Mouse (Mus musculus) heart, adult 18-20 months (tissue): ENCODE measurements around the gene Gucd1. TPM values are rescaled to one million over a fixed set of nuclear protein-coding genes. Genes with fewer than 3 reads are reported as not detected.
A peak's percentile ranks its signal among the peaks of the same experiment; 100 is the strongest.
"Not testable (repeated sequence)": the region's sequence is repeated elsewhere in the genome, so short reads cannot be mapped to it uniquely, and the experiment has no call there.

Experiments used
- DNase-seq, 2 experiments: peaks; one replicate each; pipeline ENCODE4 v3.0.0; 2021 to 2022; ENCODE audit warnings: mixed read lengths in 1 of 2
- total RNA-seq, 2 experiments: library from RNA; stranded (reverse); gene quantifications; 2 replicates each; pipeline ENCODE4 v1.2.3; 2021

The Gucd1 gene
- total RNA-seq, 2 experiments from 2014 or later = 33.0 to 36.8 TPM

GRCm38 (mm10) chr10:75536123-75536522, 18.4 kb upstream of the Gucd1 start:
- DNase-seq = no peak

GRCm38 (mm10) chr10:75535423-75535822, 17.7 kb upstream of the Gucd1 start:
- DNase-seq = peak; percentile 61 to 68

GRCm38 (mm10) chr10:75534934-75535333, 17.2 kb upstream of the Gucd1 start:
- peak; percentile 71 to 75 for DNase-seq

GRCm38 (mm10) chr10:75534216-75534615, 16.4 kb upstream of the Gucd1 start:
- DNase-seq = no peak

GRCm38 (mm10) chr10:75531532-75532090, 13.8 kb upstream of the Gucd1 start:
- no peak for DNase-seq

- DNase-seq = no peak
These were observed 12.6 kb upstream of the Gucd1 start for GRCm38 (mm10) chr10:75530322-75530721.

- DNase-seq = not testable (repeated sequence)
These were observed 7.7 kb upstream of the Gucd1 start for GRCm38 (mm10) chr10:75525450-75525849.

- no peak for DNase-seq
These were observed 3.9 kb upstream of the Gucd1 start for GRCm38 (mm10) chr10:75521643-75522042.

- DNase-seq = no peak
These were observed 2.8 kb upstream of the Gucd1 start for GRCm38 (mm10) chr10:75520581-75520980.

GRCm38 (mm10) chr10:75517073-75517757, 557 bp downstream of the Gucd1 start, which contains the start of gene Snrpd3:
Gene Snrpd3 (plus strand): TSS chr10:75517551.
- DNase-seq = peak; percentile 92 to 98

- DNase-seq = no peak
These were observed 1.1 kb downstream of the Gucd1 start for GRCm38 (mm10) chr10:75516724-75517072.

GRCm38 (mm10) chr10:75516038-75516723, 1.6 kb downstream of the Gucd1 start:
- DNase-seq = no peak

- DNase-seq = no peak
These were observed 2.3 kb downstream of the Gucd1 start for GRCm38 (mm10) chr10:75515216-75516037.

GRCm38 (mm10) chr10:75514361-75514760, 3.4 kb downstream of the Gucd1 start:
- DNase-seq = no peak

GRCm38 (mm10) chr10:75513306-75514067, 4.3 kb downstream of the Gucd1 start:
- no peak for DNase-seq

GRCm38 (mm10) chr10:75512796-75513195, 5.0 kb downstream of the Gucd1 start:
- no peak for DNase-seq

- no peak for DNase-seq
These were observed 5.9 kb downstream of the Gucd1 start for GRCm38 (mm10) chr10:75511897-75512296.

GRCm38 (mm10) chr10:75511060-75511459, 6.7 kb downstream of the Gucd1 start:
- no peak for DNase-seq

- peak; percentile 83 to 85 for DNase-seq
These were observed 7.3 kb downstream of the Gucd1 start for GRCm38 (mm10) chr10:75510446-75510845.

GRCm38 (mm10) chr10:75505928-75506327, 11.8 kb downstream of the Gucd1 start:
- DNase-seq = not testable (repeated sequence)

GRCm38 (mm10) chr10:75505130-75505495, 12.7 kb downstream of the Gucd1 start:
- no peak for DNase-seq
